Mouse (Mus musculus) layer of hippocampus, adult 18-20 months (tissue): ENCODE results near the gene Klhdc8b. TPM values are rescaled to one million over a fixed set of nuclear protein-coding genes. Genes with fewer than 3 reads are reported as not detected.

ENCODE experiments used
- DNase-seq, 2 experiments: peaks; one replicate each; pipeline ENCODE4 v3.0.0; 2022; ENCODE audit warnings: low spot score in 2 of 2
- total RNA-seq, 2 experiments: library from RNA; stranded (reverse); gene quantifications; 2 replicates each; pipeline ENCODE4 v1.2.3; 2021

Klhdc8b gene
- total RNA-seq, 2 experiments from 2014 or later = 18.8 to 19.6 TPM

DNA sequence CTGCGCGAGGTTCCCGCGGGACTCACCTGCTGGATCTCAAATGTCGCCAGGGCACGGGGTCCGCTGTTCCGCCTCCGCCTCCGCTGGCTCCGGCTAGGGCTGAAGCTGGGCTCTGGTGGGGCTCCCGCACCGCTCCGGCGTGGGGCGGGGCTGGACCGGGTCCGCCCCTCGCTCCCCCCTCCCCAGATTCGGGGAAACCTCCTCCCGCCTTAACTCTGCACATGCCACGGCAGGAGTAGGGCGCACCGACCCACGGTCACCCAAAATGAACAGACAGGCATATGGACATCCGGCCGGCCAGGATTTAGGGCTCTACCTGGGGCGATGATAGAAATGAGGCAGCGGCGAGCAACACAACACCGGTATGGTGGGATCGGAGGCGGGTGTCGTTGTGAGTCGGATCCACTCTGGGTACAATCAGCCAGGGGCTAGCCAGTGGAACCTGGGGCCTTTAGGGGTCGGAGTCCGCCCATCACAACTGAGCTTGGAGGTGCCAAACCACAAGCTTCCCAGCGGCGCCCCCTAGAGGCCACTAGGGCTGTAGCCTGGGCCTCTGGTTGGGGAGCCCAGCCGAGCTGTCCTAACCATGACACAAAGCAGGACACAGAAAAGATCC is 9.0 kb downstream of the Klhdc8b start:
- DNase-seq = peak; percentile 63 to 87

- no peak for DNase-seq
Observed at GRCm38 (mm10) chr9:108451519-108452160, 9.7 kb downstream of the Klhdc8b start.

GRCm38 (mm10) chr9:108451170-108451493 is 10.2 kb downstream of the Klhdc8b start:
- DNase-seq = no peak

- peak in 1 of 2 experiments; percentile 25 for DNase-seq
Observed at GRCm38 (mm10) chr9:108450292-108451169, 10.8 kb downstream of the Klhdc8b start.

- peak; percentile 61 to 70 for DNase-seq
Observed at GRCm38 (mm10) chr9:108449860-108450259, 11.5 kb downstream of the Klhdc8b start.

- DNase-seq = no peak
Observed at GRCm38 (mm10) chr9:108445125-108445524, 16.3 kb downstream of the Klhdc8b start.

DNA sequence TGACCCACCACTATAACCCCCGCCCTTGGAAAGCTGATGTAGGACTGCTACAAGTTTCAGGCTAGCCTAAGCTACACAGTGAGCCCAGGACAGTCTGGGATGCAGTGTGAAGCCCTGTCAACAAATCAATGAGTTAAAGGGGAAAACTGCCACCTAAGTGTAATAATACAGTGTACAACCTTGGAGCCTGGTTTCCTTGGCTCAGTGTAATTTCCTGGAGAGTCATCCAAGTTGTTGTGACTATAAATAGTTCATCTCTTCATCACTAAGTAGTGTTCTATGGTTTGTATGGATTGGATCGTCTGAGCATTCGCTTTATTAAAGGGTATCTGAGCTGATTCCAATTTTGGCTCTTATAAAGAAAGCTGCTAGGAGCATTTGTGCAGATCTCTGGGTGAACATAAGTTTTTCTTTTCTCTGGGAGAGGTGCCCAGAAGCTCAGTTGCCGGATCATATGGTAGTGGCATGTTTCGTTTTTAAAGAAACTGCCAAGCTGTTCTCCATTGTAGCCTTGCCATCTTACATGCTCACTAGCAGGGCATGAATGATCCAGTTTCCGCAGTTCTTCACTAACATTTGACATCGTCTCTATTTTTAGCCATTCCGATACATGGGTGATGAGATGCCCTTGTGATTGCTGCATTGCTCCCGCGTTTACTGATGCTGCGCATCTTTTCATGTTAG is 20.0 kb downstream of the Klhdc8b start:
- peak; percentile 74 to 92 for DNase-seq

DNA sequence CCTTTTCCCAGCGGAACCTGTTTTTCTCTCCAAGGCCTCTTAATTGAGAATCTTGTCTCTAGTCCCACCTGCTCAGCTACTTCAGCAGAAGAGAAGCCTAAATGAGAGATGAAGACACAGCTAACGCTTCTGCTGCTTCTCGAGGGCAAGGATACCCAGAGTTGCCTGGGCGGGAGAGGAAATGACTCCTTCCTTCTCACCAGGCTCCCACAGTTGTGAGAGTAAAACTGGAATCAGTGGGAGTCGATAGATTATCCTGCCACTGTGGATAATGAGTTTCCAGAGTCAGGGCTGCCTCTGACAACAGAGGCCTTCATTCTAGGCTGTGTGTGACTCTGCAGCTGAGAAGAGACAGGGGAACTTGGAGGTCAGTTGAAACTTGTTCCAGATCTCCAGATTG is 20.9 kb downstream of the Klhdc8b start:
- no peak for DNase-seq

DNA sequence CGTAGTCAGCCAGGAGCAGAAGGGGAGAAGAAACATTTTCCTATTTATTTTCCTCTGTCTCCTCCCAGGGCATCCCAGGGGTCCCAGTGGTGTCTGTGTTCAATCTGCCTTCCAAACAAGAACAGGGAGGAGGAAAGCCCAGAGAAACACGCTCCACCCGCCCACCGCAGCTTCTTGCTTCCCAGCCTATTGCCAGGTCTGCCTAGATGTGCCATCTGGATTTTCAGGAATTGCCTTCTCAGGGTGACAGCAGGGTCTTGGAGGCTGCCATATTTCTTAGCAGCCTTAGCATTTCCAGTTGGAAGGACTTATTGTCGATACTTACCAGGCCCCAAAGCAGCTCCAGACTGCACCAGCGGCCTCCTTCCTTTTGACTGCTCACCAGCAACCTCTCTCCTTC is 22.2 kb downstream of the Klhdc8b start:
- peak; percentile 43 to 51 for DNase-seq

DNA sequence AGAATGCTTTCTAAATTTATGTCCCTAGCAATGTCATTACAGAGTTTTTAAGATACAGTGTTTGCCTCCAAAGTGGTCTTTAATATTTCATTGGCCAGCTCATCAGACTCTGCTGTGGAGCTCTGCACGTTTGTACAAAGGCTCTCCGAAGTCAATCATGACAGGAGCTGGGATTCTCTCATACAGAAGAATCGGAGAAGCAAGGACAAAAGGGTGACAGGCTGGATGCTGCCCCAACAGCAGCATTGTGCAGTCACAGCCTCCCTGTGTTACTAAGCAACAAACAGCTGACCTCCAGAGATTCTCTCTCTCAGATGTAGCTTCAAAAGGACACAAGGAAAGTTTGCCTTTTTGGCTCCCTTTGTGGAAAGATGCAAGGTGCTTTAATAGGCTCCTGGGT is 25.2 kb downstream of the Klhdc8b start, which contains the start of gene BC048562:
Gene BC048562, plus strand, starts transcription at position 301 of the 400 bp plus-strand sequence.
- no peak for DNase-seq

DNA sequence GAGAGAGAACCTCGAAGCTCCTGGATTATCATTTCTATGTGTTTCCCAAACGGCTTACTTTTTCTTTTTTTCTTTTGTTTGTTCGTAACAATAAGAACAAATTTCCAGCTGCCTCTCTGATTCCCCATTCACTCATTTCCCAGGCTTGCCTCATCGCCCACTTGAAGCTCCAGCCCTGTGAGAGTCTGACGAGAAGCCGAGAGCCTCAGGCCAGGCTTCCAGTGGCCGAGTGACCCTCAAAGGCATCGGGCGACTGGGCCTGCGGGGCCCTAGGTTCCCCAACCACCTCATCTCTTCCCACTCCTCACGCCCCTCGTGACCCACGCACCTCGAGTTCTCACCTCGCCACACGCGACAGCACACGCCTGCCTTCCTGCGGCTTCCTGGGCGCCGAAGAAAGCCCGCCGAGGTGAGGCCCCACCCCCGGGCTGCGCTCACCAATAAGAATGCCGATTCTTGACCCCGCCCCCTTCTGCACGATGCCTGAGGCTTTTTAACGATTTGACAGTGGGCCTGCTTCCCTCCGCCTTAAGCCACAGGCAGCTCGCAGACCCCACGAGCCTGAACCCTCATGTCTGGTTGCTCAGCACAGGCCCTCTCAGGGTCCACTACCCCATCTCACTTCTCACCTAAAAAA is 29.8 kb downstream of the Klhdc8b start:
- DNase-seq = no peak

DNA sequence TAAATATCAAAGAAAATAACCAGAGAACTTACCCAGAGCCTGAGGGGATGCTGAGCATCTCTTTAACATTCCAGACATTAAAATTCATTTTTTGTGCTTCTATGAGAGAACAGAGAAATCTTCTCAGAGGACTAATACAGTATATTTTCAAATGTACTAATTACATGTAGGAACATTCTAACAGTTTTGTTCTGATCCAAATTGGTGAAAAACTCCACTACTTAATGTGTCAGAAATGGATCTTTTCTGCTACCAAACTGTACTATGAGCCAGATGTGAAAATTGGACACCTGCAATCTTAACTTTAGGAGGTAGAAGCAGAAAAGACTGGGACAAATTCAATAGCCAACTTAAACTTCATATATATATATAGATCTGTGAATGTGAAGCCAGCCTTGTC is 33.0 kb downstream of the Klhdc8b start, which contains the start of gene Ccdc36:
Gene Ccdc36, minus strand, starts transcription at position 101 of the 400 bp plus-strand sequence.
- no peak for DNase-seq

GRCm38 (mm10) chr9:108412221-108412620 is 49.2 kb downstream of the Klhdc8b start:
- DNase-seq = peak in 1 of 2 experiments; percentile 51

DNA sequence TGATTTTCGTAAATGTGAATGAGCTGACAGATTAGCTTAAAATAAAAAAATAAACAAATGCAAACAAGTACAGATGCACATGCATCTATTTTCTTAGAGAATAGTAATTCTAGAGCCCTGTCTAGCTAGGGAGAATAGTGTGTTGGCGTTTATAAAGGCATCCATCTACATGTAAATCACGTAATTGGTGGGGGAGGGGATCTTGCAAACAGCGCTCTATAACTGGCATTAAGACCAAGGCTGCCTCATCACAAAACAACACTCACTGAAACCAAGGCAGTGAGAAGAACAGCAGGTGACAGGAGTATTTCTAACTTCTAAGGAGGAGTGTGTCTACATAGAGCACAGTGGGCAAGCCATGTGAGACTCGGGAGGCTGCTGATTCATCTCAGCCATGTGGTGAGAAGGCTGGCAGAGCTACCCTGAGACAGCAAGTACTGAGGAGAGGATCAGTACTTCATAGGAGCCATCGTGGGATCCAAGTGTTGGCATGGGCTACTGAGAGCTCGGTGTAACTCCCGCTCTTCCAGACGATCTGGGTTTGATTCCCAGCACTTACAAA is 49.9 kb downstream of the Klhdc8b start:
- peak; percentile 60 to 76 for DNase-seq

DNA sequence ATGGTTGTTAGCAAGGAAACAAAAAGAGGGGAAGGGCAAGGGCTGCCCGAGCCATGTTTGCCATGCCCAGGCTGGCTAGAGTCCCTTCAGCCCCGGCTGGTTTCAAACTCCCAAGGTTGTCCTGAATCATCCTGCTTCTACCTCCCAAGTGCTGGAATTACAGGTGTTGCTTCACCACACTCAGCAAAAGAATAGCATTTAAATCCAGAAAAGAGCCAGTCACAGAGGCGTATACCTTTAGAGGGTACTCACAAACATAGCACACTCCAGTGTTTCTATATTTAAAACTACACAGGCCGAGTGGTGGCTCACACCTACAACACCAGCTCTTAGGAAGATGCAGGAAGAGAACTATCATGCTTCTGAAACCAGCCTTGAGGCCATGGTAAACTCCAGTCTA is 51.8 kb downstream of the Klhdc8b start:
- no peak for DNase-seq

DNA sequence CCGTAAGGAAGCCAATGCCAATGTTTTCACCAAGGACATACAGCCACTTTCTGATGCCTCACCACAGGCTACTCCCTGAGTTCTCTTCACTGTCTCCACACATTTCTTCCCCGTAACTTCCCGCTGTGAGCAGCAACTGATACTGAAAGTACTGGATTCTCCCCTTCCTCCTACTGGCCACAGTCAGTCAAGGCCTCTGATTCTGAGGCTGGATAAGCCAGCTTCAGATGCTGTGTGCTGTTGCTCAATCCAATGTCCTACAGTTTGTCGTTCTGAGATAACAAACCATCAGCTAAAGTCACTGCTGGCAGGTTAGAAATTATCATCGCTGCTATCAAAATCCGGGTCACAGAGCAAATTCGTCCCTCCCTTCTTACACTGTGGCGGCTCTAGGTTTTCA is 56.9 kb downstream of the Klhdc8b start:
- DNase-seq = no peak

DNA sequence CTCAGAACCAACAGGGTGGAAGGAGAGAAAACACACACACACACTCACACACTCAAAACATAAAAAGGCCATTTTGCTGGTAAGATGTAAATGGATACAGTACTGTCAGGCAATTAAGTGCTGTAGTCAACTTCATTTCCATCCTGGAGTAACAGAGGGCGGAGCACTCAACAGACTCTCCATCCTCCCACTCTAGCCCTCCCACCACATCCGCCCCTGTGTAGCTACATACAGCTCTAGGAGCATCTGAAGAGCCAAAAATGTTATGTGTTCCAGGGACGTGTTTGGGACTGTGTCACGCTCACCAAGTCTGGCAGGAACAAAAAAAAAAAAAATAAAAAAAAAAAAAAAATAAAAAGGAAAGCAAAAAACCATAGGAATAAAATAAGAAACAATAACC is 58.3 kb downstream of the Klhdc8b start:
- DNase-seq = peak in 1 of 2 experiments; percentile 66

DNA sequence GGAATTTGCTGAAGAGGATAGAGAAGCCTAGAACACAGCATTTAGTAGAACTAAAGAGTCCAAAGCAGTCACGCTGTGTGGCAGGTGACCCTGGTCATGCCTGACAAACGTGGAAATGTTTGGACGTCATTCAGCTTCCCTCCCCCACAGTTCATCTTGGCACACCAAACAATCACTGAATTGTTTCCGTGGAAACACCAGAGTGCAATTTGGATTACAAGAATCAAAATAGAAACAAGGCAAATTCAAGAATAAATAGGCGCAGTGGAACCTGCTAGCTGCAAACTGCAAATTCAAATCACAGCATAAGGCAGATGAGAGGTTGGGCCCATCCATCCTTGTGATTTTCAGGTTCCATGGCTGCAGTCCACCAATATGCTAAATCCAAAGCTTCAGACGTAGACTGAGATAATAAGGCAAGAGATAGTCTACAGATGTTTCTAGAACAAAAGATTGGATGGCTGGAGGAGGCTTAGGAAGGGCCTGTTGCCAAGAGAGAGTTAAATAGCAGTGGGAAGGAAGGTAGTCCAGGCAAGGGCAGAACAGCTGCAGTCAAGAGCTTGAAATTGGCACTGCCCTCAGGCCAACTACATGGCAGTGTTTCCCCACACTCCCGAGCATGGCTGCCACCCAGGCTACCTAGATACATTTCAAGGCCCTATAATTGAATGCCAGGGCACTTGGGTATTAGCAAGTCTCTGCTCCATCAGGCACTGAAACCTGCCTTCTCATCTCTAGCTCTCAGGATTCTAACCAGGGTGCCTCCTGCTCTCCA is 60.0 kb downstream of the Klhdc8b start:
- peak; percentile 46 to 82 for DNase-seq

- DNase-seq = no peak
Observed at GRCm38 (mm10) chr9:108398324-108398723, 63.1 kb downstream of the Klhdc8b start.
